Mouse (Mus musculus) gastrocnemius, adult 2 months (tissue): ENCODE results near the gene Elmo3. TPM values are rescaled to one million over a fixed set of nuclear protein-coding genes. Genes with fewer than 3 reads are reported as not detected.

ENCODE experiments used
- DNase-seq: peaks from one replicate; pipeline ENCODE4 v3.0.0; 2022
- H3K27ac ChIP-seq: fragments of 200-600 bp; 2 replicates; pipeline ENCODE4 v1.8.1; 2022; ENCODE audit warnings: mild to moderate bottlenecking
- H3K4me3 ChIP-seq: fragments of 200-600 bp; 2 replicates; pipeline ENCODE4 v1.8.1; 2022; ENCODE audit warnings: mild to moderate bottlenecking, moderate library complexity
- CTCF ChIP-seq: fragments of 200-600 bp; IDR thresholded peaks from 2 replicates; pipeline ENCODE4 v1.8.1; 2022; ENCODE audit warnings: antibody characterized with exemption, mild to moderate bottlenecking, moderate library complexity
- intact Hi-C: fragments of 180-260 bp; cut with DNase I; formaldehyde crosslinking; loops from one replicate; pipeline ENCODE4 v1.15.1; 2025
- total RNA-seq, 2 experiments: library from RNA; stranded (reverse); gene quantifications; 2 replicates each; pipeline ENCODE4 v1.2.3; 2021

The Elmo3 gene
- total RNA-seq, 2 experiments from 2014 or later = 1.2 to 1.6 TPM

- no peak for DNase-seq
- intact Hi-C loops = no loop called here
- TF ChIP-seq CTCF = no peak
- H3K27ac ChIP-seq = peak overlapping the region; percentile 91
- H3K4me3 ChIP-seq = peak overlapping the region; percentile 61
Measured at GRCm38 (mm10) chr8:105295256-105295655, 10.1 kb upstream of the Elmo3 start.

DNA sequence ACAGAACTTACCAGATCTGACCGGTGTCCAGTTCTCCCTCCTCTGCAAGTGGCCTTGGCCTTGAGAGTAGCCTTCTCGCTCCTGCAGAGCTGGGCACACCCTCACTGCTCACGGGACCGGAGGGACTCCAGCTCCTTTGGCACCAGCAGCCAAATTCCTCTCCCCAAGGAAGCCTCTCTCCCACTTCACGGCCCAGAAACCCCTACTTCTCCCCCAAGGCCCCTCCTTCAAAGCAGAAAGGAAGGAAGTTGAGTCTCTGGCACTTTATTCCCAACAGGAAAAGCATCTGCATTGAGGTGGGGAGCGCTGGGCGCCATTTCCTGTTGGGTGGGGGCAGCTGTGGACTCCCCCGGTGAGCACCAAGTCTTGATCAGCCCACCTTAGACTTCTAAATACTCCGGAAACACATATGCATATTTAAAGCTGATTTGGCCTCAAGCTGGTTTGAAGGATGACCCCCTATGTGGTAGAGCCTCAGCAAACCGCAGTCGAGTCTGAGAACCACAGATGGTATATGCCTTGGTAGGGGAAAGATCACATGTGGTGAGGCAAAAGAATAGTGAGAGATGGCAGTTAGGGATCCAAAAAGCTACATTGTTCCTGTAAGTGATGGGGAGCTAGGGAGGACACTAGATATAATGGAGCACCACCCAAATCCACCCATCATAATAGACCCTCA lies 9.4 kb upstream of the Elmo3 start, which contains the start of gene Exoc3l:
Gene Exoc3l (minus strand): TSS at position 207 of the 679 bp plus-strand sequence.
- no peak for DNase-seq
- no peak for TF ChIP-seq CTCF
- intact Hi-C loops = no loop called here
- H3K4me3 ChIP-seq = peak within 1 kb of the TSS; percentile 99
- peak within 1 kb of the TSS; percentile 91 for H3K27ac ChIP-seq

DNA sequence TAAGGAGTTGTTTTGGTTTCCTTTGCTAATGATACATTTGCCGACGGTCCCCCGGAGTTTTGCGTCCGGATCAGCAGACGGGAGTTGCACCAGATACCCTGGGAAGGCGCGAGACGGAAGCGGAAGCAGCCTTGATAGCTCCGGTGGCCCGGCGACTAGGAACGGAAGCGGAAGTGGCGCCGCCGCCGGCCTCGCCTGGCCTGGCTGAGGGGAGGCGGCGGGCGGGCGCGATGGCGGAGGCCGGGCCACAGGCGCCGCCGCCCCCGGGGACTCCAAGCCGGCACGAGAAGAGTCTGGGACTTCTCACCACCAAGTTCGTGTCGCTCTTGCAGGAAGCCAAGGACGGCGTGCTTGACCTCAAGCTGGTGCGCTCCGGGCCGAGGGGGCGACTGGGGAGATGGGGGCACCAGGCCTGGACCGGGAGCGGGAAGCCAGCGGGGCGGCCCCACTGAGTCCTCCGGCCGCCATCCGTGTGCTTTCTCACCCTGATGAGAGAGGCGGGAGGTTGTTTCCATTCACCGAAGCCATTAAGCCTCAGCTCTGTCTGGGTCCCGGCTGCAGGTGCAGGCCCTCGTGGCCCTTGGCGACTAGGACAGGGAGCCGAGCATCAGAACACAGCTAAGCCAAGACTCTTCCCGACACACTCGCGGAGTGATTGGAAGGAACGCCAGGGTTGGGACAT lies 7.7 kb upstream of the Elmo3 start, which contains the start of gene E2f4:
Gene E2f4 (plus strand): TSS at position 153 of the 682 bp plus-strand sequence.
- intact Hi-C loops = loop anchor here (2.0 kb wide), 1 partner anchor 29 kb away; the partner anchor contains the start of genes Lrrc29 and Tmem208
- peak; percentile 96 for DNase-seq
- peak within 1 kb of the TSS; percentile 99 for H3K4me3 ChIP-seq
- 0 out of 2 replicates have a peak, but pooled peaks have one; percentile 3 for TF ChIP-seq CTCF
- peak within 1 kb of the TSS; percentile 91 for H3K27ac ChIP-seq

- DNase-seq = peak; percentile 31
- intact Hi-C loops = loop anchor here (2.0 kb wide), 1 partner anchor 28 kb away; the partner anchor contains the start of genes Lrrc29 and Tmem208
- H3K27ac ChIP-seq = peak overlapping the region; percentile 91
Measured at GRCm38 (mm10) chr8:105298351-105299252, 6.8 kb upstream of the Elmo3 start.

GRCm38 (mm10) chr8:105299962-105300361 lies 5.4 kb upstream of the Elmo3 start:
- intact Hi-C loops = loop anchor here (2.0 kb wide), 1 partner anchor 27 kb away; the partner anchor contains the start of genes Lrrc29 and Tmem208
- no peak overlapping the region for H3K4me3 ChIP-seq
- no peak for TF ChIP-seq CTCF
- peak; percentile 27 for DNase-seq
- H3K27ac ChIP-seq = no peak overlapping the region

More at GRCm38 (mm10) chr8:105298351-105299252, 6.8 kb upstream of the Elmo3 start:
- peak overlapping the region; percentile 99 for H3K4me3 ChIP-seq
- TF ChIP-seq CTCF = no peak

DNA sequence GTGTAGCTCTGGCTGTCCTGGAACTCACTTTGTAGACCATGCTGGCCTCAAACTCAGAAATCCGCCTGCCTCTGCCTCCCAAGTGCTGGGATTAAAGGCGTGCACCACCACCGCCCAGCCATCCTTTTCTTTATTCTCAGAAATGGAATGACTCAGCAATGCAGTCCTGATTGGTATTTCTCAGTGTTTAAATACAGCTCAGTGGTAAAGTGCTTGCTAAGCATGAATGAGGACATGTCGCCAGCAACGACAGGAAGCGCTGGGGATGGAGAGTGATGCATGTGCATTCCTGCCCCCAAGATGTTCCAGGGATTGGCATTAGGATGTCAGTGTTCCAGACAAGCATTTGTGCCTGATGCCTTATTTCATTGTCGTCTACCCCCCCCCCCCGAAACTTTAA lies 2.0 kb upstream of the Elmo3 start:
- Histone ChIP-seq H3K27ac (no peak overlapping the region), H3K4me3 (no peak overlapping the region)
- intact Hi-C loops = no loop called here
- DNase-seq = peak; percentile 11
- no peak for TF ChIP-seq CTCF

DNA sequence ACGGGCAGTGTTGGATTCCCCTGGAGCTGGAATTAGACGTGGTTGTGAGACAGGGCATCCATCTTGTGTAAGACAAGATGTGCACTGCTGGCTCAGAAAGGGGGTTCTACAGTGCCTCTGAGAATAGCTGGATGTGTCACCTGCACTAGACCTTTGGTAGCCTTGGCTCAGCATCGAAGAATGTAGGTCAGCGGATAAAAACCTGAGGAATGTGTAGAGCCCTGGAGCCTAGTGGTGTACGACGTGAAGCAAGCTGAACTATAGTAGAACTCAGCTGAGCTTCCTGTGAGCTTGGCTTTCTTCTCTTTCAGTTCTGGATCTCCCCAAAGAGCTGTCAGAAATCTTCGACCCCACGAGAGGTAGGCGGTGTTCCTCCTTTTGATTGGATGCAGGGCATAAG lies 1.5 kb upstream of the Elmo3 start:
- Histone ChIP-seq H3K4me3 (no peak overlapping the region), H3K27ac (peak overlapping the region; percentile 78)
- intact Hi-C loops = no loop called here
- DNase-seq = peak; percentile 23
- TF ChIP-seq CTCF = no peak

DNA sequence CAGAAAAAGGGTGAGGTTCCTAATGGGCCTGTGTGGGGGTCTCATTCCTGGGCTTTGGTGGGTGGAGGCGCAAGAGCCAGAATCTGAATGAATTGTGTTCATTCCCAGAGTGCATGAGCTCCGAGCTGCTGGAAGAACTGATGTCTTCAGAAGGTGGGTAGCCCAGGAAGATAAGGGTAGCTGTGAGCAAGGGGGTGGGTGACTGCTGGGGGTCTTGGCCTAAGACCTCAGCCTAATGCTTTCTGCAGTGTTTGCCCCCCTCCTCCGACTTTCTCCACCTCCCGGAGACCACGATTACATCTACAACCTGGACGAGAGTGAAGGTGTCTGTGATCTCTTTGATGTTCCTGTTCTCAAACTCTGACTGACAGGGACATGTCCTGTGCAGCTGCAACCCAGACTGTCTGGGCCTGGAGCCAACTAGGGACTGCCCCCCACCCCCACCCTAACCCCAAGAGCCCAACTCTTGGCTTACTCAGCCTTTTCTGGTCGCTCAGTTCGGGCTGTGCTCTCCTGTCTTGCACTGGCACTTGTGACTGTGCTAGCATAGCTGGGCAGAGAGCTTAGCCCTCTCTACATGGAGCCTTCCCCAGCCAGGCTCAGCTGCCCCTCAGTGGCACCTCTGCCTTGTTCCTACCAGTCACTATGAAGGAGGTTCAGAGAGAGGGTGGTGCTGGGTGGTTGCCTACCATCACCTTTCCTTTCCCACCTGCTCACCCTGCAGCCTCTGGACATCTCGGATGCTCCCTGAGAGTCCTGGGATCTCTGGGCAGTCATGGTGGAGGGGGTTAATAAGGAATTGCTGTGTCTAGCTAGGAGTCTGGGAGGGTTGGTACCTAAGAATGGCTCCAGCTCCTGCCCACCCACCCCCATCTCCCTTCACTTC lies 833 bp upstream of the Elmo3 start:
- no peak overlapping the region; the same call in 1 of the 2 replicates for H3K4me3 ChIP-seq
- TF ChIP-seq CTCF = no peak
- peak overlapping the region; percentile 78 for H3K27ac ChIP-seq
- peak; percentile 61 for DNase-seq
- intact Hi-C loops = no loop called here

GRCm38 (mm10) chr8:105306146-105306691 lies 818 bp downstream of the Elmo3 start:
- peak; percentile 14 for DNase-seq
- TF ChIP-seq CTCF = no peak
- intact Hi-C loops = no loop called here
- H3K27ac ChIP-seq = peak overlapping the region; percentile 78; the same call in 1 of the 2 replicates
- peak overlapping the region; percentile 70 for H3K4me3 ChIP-seq

- intact Hi-C loops = no loop called here
- H3K27ac ChIP-seq = no peak overlapping the region
- TF ChIP-seq CTCF = no peak
- peak; percentile 30 for DNase-seq
- H3K4me3 ChIP-seq = no peak overlapping the region
Measured at GRCm38 (mm10) chr8:105307670-105308069, 2.3 kb downstream of the Elmo3 start.

- TF ChIP-seq CTCF = no peak
- Histone ChIP-seq H3K4me3 (no peak overlapping the region), H3K27ac (no peak overlapping the region)
- intact Hi-C loops = no loop called here
- no peak for DNase-seq
Measured at GRCm38 (mm10) chr8:105308428-105308827, 3.0 kb downstream of the Elmo3 start.
